Mouse (Mus musculus) megakaryocyte-erythroid progenitor cell, adult 5-6 weeks (primary cell): ENCODE results near the gene Hoxb2. TPM values are rescaled to one million over a fixed set of nuclear protein-coding genes. Genes with fewer than 3 reads are reported as not detected.

ENCODE experiments used
- ATAC-seq: replicated peaks from 2 replicates; pipeline ENCODE4 v1.8.0; 2016; ENCODE audit warnings: mild to moderate bottlenecking, inconsistent platforms; ENCODE audit not compliant: severe bottlenecking, poor library complexity, low FRiP score, low TSS enrichment
- total RNA-seq, 2 experiments: library from RNA; stranded (forward) in 1 of 2; stranded (reverse) in 1 of 2; fragments of 200-1000, 215-1000 nt in 1 of 2; fragments of >200 nt in 1 of 2; fragmentation: Nextera tagmentation in 1 of 2; gene quantifications; 2 replicates each; pipeline ENCODE4 v1.2.3; 2014 to 2017

The Hoxb2 gene
- total RNA-seq, 2 experiments from 2014 or later: 0.37 to 0.42 TPM

DNA sequence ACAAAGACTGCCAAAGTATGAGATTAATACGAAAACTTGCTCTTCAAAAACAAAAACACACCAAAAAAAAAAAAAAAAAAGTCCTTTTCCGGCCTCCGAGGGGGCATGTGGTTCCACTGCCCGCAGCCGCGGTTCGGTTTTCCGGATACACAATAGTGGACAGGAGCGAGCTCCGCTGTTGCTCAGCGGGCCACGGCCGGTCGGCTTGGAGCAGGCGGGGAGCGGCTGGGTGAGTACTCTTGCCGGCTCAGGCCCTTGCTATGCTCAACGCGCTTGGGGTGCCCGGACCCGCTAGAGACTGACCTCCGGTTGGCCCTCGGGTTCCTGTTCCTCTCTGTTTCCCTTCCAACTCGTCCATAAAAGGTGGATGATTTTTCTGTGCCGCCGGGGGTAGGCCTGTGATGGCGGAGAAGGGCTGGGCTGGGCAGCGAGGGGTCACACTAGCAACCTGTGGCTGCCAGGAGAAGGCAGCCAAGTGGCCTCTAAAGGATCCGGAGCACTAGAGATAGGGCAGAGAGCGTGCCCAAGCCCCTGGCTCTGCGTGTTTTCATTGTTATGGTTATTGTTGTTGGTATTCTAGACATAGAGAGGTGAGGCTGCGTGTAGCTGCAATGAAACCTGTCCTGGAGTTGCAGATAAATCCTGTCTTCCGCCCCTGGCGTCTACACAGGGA is 35.5 kb upstream of the Hoxb2 start:
- peak; percentile 32 for ATAC-seq

DNA sequence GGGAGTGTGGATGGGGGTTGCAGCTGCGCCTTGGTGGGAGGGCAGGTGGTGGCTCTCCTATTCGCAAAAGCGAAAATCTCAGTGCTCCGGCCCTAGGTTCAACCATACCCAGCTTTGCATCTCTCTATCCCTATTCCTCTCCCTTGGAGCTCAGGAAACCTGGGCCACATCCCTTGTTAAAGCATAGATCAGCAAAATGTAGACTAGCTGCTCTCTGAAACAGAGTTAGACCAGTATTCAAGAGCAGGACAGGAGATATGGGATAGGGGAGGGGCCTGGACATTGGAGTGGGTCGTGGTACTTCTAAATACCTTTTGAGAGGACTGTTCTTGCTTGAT is 35.0 kb upstream of the Hoxb2 start:
- no peak for ATAC-seq

DNA sequence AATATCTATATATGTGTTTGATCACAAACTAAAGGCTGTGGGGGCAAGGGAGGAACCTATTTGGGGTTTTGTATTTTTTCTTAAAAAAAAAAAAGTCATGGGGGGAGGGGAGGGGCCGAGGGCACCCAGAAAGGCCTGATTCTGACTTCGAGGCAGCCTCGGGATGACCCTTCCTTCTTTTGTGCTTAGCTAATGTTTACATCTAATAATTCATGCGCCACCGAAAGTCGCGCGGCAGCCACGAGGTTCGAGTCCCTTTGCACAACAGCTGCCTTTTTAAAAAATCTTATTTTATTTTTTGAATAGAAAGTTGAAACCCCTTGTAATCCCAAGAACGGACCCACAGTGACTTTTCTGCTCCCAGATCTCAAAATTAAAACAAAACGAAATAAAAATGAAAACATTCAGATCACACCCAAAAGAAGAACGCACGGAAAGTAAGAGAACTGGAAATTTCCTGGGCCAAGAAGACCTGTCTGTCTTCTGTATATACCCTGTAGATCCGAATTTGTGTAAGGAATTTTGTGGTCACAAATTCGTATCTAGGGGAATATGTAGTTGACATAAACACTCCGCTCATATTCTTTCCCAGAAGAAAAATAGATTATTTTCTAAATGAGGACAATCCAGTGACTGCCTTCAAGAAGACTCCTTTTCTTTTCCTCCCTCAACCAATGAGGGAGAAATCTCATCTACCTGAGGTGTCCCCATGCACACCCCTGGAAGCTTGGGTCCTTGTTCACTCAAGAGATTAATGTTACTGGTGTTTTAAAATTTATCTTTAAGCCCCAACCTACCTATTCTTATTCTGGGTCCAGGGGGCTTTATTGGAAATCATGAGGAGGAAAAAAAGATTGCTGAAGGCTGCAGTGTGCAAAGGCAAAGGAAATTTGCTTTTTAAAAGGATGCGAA is 33.4 kb upstream of the Hoxb2 start:
- no peak for ATAC-seq

DNA sequence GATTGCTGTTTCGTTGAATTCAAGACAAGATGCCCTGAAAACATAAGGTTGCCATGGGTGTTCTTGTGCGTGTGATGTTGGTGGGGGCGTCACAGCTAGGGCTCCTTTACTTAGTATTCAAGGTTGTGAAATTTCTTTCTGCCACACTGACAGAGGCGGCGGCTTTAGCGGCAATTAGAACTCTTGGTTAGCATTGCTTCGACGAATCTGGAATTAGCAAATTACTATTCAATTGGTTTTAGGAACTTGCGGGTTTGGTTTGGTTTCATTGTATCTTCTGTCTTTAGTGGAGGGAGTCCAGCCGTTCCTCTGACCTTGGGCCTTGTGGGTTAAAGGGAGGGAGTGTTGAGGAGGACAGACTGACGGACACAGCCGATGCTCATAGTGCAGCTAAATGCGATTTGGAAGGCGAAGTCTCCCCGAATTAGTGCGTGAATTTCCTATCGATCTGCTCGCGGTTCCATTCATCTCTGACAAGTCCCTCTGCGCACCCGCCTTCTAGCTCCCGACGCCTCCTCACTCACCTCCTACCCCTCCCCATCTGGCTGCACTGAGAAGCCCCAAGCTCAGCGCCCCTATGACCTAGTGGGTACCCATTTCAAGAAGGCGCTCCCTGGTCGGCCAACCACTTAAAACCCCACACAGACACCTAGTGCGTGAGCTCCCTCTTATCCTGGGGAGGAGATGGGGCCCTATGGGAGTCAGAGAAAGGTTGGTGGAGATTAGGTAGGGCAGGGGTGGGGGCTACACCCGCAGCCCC is 32.5 kb upstream of the Hoxb2 start, which contains the start of gene Hoxb4:
TSS of gene Hoxb4 (plus strand) at position 660 of the 760 bp plus-strand sequence.
- ATAC-seq: no peak

DNA sequence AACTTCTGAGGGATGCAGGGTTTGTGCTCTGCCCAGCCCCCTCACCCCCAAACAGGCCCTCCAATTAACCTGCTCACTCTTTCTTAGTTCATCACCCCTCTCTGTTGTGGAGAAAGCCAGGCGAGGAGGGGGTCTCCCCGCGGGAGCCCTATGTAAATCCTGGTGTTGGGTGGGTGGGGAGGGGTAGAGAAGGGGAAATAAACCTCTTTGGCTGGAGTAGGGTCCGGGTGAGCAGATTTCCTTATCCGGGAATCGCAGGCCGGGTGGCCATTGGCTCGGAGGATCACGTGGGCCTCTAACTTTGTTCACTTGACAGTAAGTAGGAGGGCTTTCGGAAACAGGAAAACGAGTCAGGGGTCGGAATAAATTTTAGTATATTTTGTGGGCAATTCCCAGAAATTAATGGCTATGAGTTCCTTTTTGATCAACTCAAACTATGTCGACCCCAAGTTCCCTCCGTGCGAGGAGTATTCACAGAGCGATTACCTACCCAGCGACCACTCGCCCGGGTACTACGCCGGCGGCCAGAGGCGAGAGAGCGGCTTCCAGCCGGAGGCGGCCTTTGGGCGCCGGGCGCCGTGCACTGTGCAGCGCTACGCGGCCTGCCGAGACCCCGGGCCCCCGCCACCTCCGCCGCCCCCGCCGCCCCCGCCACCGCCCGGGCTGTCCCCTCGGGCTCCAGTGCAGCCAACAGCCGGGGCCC is 31.8 kb upstream of the Hoxb2 start:
- peak; percentile 79 for ATAC-seq

DNA sequence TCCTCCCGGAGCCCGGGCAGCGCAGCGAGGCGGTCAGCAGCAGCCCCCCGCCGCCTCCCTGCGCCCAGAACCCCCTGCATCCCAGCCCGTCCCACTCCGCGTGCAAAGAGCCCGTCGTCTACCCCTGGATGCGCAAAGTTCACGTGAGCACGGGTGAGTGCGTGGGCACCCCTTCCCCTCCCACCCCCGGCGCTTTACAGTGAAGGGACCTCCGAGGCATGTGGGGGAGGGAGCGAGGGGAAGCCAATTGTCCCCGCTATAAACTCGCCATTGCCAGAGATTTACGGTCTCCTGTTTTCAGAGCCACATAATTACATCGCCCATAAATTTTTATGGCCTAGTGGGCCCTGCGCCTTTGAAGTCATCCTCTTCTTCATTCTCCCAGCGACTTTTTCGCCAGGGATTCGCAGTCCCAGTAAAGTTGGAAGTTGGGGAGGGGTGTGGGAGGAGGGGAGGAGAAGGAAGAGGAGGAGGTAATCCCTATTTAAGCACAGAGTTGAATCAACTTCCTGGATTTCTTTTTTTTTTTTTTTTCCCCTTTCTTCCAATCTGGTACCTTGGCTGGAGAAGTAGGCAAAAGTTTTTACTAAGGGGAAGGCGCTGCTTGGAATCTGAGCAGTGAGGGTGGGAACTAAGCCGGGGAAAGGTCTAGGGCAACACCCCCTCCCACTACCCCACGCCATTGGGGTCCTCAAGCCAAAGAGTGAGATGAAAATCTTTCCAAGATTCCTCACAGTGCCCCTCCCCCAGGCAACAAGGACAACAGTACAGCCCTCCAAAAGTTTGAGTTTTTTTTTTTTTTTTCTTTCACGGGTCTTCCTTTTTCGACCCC is 31.0 kb upstream of the Hoxb2 start:
- ATAC-seq: no peak

DNA sequence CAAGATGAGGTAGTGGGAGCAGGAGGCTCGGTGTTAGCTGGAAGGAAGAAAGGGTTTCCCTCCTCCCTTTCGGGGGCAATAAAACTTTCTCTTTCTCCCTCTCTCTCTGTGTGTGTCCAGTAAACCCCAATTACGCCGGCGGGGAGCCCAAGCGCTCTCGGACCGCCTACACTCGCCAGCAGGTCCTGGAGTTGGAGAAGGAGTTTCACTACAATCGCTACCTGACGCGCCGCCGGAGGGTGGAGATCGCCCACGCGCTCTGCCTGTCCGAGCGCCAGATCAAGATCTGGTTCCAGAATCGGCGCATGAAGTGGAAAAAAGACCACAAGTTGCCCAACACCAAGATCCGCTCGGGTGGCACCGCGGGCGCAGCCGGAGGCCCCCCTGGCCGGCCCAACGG is 30.4 kb upstream of the Hoxb2 start:
- ATAC-seq: no peak

DNA sequence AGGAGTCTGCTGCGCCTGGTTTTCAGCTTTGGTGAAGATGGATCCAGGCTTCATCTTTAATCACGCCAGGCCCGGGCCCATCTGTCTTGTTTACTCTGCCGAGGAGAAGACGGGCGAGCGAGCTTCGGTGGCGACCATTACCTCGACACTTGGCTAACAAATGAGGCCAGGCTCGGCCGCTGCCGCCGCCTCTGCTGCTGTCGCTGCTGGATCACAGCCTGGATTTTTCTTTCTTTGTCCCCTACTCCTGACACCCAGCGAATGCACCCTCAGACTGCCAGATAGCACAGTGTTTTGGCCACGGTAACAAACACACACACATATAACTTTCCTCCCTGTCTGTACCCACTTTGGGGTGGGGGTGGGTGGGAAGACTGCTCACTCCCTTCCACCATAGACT is 29.6 kb upstream of the Hoxb2 start:
- ATAC-seq: no peak

DNA sequence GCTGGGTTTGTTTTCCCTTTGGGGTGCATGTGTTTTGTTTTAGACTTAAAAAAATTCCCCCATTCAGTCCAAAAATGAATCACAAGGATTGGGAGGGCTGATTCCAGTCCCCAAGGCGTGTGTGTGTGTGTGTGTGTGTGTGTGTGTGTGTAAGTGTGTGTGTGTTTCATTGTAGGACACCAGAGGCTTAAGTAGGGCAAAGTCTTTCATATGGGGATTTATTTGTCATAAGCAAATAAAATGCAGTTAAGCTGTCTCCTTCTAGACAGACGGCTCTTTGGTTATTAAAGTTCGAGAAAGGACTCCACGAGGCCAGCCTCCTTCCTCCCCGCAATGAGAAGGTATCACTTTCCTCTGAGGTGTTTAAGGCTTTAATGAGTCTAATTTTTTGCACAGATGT is 28.5 kb upstream of the Hoxb2 start:
- ATAC-seq: no peak

DNA sequence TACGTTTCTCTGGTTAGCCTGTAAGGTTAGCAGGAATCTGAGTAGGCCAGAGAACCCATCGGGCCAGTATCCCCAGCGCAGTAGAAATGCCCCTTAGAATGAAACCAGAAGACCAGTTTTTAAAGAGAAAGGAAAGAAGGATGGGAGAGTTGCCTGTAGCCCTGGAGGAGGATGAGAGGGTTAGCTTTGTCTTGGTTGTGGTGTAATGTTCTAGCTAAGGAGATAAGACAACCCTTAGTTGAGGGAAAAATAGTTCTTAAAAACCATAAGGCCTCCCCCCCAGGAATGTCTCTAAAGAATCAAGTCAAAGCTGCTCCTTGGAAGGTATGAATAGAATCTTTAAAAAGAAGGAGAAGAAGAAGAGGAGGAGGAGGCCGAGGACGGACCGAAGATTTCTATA is 27.6 kb upstream of the Hoxb2 start:
- no peak for ATAC-seq

DNA sequence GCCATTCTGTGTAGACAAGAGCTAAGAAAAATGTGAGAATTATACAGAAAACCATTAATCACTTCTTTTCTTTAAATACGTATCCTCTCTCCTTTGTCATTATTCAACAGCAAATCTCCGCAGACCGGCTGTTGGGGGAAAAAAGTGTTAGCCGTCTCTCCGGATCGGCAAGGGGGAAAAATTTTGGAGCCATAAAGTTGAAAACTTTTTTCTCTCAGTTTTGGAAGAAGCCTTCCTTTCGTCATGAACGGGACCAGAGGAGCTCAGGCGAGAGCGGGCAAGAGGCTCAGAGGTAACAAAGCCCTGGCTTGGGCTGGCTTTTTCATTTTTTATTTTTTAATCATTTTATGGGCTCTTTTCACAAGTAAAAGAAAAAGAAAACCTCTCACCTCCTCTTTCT is 27.2 kb upstream of the Hoxb2 start, which contains the start of gene Hoxb3:
TSS of gene Hoxb3 (plus strand) at position 173 of the 400 bp plus-strand sequence.
- no peak for ATAC-seq

DNA sequence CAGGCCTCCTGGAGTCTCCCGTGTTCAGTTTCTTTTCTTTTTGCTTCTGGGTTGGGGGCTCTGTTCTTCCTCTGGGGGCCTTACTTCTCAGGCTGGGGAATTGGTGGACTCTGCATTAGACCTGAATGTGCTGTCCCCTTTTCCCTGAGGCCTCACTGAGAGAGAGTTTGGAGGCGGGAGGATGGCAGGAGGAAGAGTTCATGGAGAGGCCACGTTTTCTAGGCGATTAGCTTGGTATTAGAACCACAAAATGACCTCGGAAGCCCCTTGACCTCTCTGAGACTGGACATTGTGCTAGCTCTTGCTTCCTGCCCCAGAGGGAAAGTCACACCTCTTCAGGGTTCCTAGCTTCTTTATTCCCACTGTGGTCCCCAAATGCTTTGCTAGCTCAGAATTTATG is 26.2 kb upstream of the Hoxb2 start:
- ATAC-seq: no peak

DNA sequence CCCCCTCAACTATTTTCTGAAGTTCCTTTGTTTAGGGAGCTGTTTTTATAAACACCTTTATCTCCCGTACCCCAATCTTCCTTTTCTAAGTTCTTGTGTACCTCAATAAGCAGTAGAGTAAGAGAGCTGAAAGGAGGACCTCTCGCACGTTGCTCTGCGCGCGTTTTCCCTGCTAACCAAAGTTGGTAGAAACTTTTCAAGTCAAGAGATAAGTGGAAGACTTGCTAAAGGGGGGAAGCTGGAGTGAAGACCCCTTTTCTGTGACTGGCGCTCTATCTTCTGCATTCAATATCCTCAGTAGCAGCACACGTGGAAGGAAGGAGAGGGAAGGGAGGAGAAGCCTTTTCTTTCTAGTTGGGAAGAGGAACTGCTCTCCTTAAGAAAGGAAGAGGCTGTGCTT is 25.4 kb upstream of the Hoxb2 start:
- ATAC-seq: no peak

DNA sequence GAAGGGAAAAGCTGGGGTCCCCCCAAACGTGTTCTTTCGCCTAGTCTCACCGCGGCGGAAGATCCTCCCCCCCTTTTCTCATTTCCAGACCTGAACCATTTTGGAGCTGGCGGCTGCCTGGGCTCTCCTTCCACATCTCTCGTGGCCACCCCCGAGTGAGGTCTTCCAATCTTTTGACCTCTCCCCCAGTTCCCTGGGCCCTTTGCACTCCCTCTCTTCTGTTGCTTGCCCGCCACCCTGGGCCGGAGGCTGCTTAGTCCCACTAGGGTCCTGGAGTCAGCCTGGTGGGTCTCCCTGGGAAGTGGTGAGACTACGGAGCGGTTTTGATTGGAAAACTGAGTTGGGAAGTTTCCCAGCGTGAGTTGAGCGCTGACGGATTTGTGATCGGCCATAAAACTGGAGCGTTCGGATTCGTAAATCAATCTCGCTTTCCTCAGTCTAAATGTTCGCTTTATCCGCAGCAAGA is 24.5 kb upstream of the Hoxb2 start:
- no peak for ATAC-seq

DNA sequence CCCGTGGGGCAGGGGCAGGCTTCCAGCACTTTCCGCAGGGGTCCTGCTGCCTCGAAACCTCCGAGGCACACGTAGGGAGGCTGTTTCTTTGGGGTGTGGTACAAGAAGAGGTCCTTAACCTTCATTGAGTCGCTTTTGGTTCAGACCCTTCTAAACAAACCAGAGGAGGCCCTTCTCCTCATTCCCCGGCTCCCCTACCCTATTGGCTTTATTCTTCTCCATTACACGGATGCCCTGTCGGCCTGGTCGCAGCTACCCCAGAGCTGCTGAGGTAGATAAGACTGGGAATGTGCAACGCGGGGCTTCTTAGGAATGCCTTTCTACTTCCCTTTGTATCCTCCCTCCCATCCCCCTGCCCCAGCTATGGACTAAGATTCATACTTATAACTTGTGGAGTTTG is 23.6 kb upstream of the Hoxb2 start:
- ATAC-seq: no peak

DNA sequence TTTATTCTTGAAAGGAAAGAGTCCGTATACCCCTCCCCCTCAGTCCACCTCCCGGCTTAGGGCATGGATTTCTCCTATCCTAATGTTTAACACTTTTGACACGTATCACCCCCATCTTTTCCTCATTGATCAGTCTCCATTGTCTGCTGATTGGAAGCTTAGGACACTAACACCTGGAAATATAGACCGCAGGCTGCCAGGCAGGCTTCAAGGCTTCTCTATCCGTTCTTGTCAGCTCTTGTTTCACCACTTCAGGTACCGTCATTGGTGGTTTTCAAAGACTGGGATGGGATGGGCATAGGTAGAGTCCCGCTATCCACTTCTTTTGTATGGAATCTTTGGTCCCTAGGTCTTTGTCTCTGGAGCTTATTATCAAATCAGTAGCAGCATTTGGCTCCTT is 23.2 kb upstream of the Hoxb2 start:
- no peak for ATAC-seq

DNA sequence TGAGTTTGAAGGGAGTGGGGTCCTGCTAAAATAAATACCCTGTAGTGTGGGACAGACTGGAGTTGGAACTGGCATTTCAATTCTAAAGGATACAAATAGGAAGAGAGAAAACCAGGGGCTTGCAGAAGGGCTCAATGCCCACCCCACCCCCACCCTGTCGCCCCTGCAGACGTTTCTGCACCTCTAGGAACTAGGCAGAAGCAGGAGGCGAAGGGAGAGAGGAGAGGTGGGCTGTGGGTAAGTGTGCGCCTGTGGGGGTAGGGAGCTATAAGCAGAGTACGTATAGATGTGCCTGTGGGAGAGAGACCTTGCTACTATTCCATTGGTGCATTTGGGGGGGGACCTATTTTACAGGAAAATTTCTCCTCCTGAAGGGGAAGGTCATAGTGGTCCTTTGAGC is 22.6 kb upstream of the Hoxb2 start:
- ATAC-seq: no peak

DNA sequence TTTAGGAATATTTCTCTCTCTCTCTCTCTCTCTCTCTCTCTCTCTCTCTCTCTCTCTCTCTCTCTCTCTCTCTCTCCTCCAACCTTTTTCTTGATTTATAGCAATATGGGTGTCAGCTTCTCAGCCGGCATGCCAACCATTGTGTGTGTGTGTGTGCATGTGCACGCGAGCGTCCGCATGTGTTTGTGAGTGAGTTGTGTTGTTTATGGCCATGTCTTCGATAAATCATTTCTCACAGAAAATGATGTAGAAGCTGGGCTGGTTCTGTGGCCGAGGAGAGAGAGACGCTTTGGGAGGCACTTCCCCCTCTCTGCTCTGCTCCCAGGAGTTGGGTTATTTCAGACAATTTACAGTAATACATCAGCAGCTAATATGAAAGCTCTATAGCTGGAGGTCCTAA is 21.7 kb upstream of the Hoxb2 start:
- ATAC-seq: no peak

DNA sequence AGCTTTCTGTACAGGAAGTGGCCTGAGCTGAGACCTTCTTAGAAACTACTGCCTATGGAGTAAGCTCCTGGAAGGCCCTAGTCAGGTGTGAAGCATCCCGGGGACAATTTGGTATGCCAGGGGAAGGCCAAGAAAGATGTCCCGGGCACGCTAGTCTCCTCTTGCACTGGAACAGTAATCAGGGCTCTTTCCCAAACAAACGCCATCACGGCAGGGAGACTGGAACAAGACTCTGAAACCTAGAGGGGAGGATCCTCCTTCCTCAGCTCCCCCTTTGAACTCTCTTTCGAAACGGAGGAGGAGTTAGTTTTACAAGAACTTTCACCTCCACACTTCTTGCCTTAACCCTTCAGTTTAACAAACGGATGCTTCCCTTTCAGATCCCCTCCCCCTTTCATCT is 18.2 kb upstream of the Hoxb2 start:
- ATAC-seq: no peak
